Mouse (Mus musculus) lung, adult 2 months (tissue): ENCODE measurements at regions not wholly inside any gene's neighbourhood (a gene's known extent, or its start where the extent isn't known, plus 50 kb on each side); places are given as distances from the start of the nearest gene placed in this dataset.

Experiments used
- DNase-seq: peaks from one replicate; pipeline ENCODE4 v3.0.0; 2022
- H3K4me1 ChIP-seq: fragments of 200-500 bp; 2 replicates; pipeline ENCODE4 v1.6.1; 2011; ENCODE audit warnings: low read length; ENCODE audit not compliant: control insufficient read depth, insufficient read depth
- H3K4me3 ChIP-seq: fragments of 200-500 bp; replicated peaks from 2 replicates; pipeline ENCODE3; 2011; ENCODE audit warnings: low read depth, mild to moderate bottlenecking, control low read depth, low read length; ENCODE audit errors: extremely low read depth
- CTCF ChIP-seq: fragments of 200-500 bp; IDR thresholded peaks from 2 replicates; pipeline ENCODE4 v1.5.1; 2011; ENCODE audit warnings: mild to moderate bottlenecking, low read length, control low read depth; ENCODE audit not compliant: insufficient read depth
- POLR2A ChIP-seq: fragments of 200-500 bp; IDR thresholded peaks from 2 replicates; pipeline ENCODE4 v1.6.1; 2011; ENCODE audit warnings: low read depth, mild to moderate bottlenecking, control low read depth, low read length, borderline replicate concordance; ENCODE audit errors: extremely low read depth
- WGBS: fragments of 180-500 bp; shearing (Covaris S2); methylation state at CpG from one replicate; pipeline ENCODE4 v1.1.7; 2018; 5-methylcytosine and 5-hydroxymethylcytosine counted together

DNA sequence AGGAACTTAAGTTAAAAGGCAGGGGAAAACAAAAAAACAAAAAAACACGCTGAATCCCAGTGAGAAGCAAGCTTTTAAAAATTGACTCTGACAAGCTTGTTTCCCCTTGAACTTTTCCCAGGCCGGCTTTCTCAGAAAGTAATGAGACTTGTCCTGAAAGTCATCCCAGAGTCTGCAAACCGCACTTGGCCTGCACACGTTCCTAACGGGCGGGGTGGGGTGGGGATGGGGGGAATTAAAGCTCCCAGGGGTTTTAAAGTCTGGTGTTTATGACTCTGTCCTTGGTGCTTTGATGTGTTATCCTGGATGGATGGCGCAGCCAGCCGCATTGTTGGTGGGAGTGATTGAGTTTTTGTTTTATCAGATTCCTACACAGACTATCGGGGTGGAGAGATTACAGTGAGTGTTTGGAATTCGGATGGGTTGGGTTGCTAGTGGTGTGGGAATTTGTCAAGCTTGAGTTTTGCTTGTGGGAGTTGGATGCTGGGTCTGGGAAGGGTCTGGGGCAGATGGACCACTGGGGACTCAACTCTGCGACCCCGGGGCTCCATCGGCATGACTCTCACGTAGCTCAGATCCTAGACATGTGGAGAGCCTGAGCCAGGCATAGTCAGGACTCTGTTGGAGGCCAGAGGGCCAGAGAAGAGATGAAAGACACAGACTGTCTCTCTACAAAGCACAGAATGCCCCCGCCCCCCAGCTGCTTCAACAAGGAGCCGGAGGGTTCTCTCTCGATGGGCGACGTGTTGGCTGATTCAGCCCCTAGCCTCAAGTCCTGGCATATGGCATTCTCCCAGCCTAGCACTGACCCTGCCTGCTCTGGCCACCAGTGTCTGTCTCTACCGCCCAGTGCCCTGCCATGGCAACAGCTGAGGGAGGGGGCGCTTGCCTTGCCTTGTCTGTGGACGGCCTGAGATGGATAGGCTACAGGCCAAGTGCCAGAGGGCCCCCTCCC, 75.5 kb downstream of the E030025P04Rik start:
- peak; percentile 9 for DNase-seq
- TF ChIP-seq CTCF (no peak), POLR2A (no peak)
- no peak overlapping the region for H3K4me3 ChIP-seq
- H3K4me1 ChIP-seq = peaks cover 12% of the 10 kb centered on the region
- WGBS = 28% methylated on average over 22 of the region's 22 CpGs

DNA sequence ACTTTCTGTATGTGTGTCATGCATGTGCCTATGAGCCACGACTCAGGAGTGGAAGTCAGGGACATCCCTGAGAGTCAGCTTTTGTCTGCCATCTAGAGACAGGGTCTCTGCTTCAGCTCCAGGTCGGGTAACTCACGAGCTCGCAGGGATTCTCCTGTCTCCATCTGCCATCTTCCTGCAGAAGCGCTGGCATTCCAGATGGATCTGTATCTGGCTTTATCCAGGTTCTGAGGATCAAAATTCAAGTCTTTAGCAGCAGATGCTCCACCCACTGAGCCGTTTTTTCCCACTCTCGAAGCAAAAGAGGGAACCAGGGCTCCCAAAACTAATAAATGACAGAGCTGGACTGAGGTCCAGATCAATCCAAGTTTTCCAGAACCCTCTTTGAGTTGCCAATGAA, 76.4 kb downstream of the E030025P04Rik start:
- DNase-seq = no peak
- no peak overlapping the region for H3K4me3 ChIP-seq
- H3K4me1 ChIP-seq = peaks cover 12% of the 10 kb centered on the region
- TF ChIP-seq CTCF (no peak), POLR2A (no peak)
- WGBS = 83% methylated on average over 7 of the region's 7 CpGs

DNA sequence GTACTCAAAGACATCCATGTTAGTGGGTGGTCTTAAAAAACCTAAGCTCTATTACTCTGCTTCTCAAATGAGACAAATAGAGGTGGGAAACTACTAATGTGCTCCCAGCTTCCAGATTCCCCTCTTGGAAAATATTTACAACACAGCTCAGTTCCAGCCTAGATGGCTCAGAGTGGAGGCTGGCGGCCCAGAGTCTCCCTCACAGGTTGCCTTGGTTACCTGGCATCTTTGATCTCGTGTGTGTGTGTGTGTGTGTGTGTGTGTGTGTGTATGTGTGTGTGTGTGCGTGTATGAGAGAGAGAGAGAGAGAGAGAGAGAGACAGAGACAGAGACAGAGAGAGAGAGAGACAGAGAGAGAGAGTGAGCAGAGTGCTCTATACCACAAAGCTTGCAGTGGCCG, 82.2 kb downstream of the E030025P04Rik start:
- 65% methylated on average over 4 of the region's 4 CpGs for WGBS
- TF ChIP-seq POLR2A = no peak
- no peak for TF ChIP-seq CTCF
- Histone ChIP-seq H3K4me3 (no peak overlapping the region), H3K4me1 (peaks cover 8% of the 10 kb centered on the region)
- no peak for DNase-seq

DNA sequence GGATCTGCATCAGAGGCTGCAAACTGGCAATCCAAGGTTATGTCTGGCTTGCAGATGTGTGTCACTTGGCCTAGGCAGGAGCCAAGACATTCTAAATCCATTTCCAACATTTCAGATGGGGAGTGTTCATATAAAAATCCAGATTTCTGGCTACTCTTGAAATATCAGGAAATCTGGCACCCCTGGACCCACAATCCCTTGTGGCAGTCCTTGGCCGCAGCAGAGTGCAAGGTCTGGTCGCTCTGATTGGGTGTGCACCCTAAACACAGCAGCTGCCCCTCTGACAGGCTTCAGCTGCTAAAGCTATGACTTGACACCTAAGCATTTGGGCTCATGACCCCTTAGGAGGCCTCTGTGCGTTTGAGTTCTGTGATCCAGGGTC, 83.7 kb downstream of the E030025P04Rik start:
- no peak for TF ChIP-seq CTCF
- no peak for TF ChIP-seq POLR2A
- H3K4me3 ChIP-seq = no peak overlapping the region
- WGBS = 69% methylated on average over 3 of the region's 3 CpGs
- H3K4me1 ChIP-seq = peaks cover 8% of the 10 kb centered on the region
- no peak for DNase-seq

DNA sequence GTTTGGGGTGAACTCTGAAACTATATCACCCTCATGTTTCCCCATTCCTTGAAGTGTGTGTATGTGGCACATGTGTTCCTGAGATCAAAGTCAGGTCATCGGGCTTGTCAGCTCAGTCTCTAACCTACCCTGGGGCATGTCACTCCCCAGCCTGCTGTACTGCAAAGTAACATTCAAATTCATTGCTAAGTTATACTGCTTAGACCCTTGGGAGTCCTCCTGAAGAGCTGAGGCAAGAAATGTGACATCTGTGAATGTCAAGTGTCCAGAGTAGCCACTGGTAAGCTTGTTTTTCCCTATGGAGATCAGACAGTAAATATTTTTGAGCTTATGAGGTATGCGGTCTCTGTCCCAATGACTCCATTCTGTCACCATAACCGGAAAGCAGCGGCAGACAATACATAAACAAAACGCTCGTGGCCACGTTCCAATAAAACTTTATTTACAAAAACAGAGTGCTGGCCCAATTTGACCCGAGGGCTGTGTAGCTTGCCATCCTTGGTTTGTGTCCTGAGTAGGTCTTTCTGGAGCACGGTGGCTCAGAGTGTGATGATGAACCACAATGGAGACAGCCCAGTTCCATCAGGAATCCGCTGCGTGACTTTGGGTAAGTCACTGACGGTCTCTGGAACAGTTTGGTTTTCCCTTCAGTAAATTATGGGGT, 84.2 kb downstream of the E030025P04Rik start:
- no peak for TF ChIP-seq CTCF
- Histone ChIP-seq H3K4me1 (peaks cover 8% of the 10 kb centered on the region), H3K4me3 (no peak overlapping the region)
- 53% methylated on average over 12 of the region's 12 CpGs for WGBS
- peak; percentile 15 for DNase-seq

DNA sequence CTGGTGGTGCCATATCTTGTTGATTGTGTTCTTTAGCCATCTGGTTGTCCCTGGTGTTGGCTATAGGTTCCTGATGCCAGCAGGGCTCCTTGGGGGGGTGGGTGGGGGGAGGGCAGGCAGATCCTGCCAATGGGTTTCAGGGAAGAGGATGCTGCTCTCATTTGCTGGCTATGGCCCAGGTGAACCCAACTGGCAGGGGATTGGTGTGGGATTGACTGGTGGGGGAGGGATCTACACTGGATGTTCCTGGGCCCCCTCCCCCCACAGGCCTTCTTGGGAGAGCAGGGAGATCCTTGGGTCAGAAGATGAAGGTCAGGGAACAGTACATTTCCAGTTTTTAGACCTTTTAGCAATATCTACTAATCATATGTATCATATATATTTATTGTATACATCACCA, 86.1 kb downstream of the E030025P04Rik start:
- no peak for TF ChIP-seq POLR2A
- no peak overlapping the region for H3K4me3 ChIP-seq
- DNase-seq = no peak
- peaks cover 8% of the 10 kb centered on the region for H3K4me1 ChIP-seq

DNA sequence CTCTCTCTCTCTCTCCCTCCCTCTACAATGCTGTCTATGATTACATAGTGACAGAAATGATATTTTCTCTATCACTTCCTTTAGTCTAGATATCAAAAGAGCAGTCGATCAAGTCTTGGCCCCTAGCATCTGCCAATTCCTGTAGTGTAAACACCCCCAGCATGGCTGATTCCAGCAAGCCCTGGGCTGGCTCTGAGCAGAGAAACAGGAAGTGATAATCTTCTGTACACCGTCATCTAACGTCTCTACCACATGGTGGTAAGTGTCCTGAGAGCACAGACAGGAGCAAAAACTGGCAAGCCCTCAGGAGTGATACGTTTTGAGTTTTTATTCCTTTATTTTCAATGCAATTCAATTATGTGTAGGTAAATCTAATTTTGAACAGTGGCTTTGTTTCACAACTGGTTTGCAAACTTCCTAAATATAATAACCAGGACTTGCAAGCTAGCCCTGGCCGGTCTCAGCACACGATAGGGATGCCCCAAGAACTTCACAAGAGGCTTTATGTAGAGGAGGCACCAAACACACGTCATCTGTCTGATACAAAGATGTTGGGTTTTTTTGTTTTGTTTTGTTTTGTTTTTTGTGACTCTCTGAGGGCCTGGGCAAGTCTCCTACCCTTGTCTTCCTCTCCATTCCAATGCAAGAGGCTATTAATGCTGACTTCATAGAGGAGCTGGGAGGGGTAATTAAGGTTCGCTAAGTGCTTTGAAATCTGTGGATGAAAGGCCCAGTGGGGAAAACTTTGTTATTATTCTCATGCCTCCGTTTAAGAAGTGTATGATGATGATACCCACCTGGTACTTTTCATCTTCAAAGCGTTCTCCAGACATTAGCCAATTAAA, 95.7 kb downstream of the E030025P04Rik start:
- H3K4me3 ChIP-seq = no peak overlapping the region
- 55% methylated on average over 10 of the region's 10 CpGs for WGBS
- TF ChIP-seq CTCF (no peak), POLR2A (no peak)
- peaks cover 3% of the 10 kb centered on the region; the same call in 1 of the 2 replicates for H3K4me1 ChIP-seq
- no peak for DNase-seq

DNA sequence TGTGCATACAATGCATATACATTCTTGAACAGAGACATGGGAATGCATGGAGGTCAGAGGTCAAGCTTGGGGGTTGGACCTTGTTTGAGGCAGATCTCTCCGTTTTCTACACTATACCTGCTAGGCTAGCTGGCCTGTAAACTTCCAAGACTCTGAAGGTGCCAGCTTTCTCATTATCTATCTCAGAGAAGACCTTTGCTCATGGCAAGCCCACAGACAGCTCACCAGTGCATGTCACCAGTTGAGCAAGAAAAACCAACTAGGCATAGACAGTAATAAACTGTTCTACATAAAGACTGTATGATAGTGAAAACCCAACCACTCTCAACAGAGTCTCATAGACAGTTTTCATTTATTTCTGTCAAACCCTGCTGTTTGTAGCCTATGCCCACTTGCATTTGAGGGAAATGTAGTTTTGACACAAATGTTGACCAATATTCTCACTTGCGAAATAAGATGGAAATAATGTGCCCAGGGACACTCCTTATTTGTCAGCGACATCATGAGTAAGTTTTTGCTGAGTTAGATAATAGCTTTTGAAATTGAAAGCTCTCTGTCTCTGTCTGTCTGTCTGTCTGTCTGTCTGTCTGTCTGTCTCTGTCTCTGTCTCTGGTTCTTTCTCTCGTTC, 96.6 kb downstream of the E030025P04Rik start:
- 82% methylated on average over 4 of the region's 4 CpGs for WGBS
- no peak for DNase-seq
- Histone ChIP-seq H3K4me3 (no peak overlapping the region), H3K4me1 (peaks cover 3% of the 10 kb centered on the region; the same call in 1 of the 2 replicates)
- no peak for TF ChIP-seq POLR2A
- no peak for TF ChIP-seq CTCF

DNA sequence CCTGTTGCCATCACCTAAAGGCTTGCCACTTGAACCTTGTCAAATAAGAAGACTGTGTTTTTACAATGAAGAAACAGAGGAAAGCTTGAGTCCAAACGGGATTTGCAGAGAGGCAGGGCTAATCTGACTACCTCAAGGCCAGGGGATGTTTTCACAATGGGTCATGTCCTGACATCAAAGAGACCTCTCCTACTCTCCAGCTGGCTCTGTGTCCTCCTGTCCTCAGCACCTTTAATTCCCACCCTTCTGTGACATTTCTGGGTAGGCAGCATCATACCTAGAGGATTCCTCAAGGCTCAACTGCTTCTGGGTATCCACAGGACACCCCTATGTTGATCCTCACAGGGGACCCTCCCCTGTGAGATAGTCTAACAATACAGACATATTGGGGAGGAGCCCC, 97.7 kb downstream of the E030025P04Rik start:
- TF ChIP-seq POLR2A (no peak), CTCF (no peak)
- no peak for DNase-seq
- Histone ChIP-seq H3K4me1 (peaks cover 3% of the 10 kb centered on the region; the same call in 1 of the 2 replicates), H3K4me3 (no peak overlapping the region)
- 32% methylated on average over 1 of the region's 1 CpGs for WGBS
